Comparison of ENCODE assay signal across 8 mouse cellular contexts in genomic region chr8:84871376-84872308, GRCm38 (mm10). TPM values are rescaled to one million over a fixed set of nuclear protein-coding genes. Genes with fewer than 3 reads are reported as not detected.
DNase-seq lines count a peak whose midpoint lies in the region; ATAC-seq lines count a peak whose summit lies in the region.

Gene Syce2 (plus strand): TSS chr8:84872111.

- 12% methylated on average over 46 of the region's 46 CpGs for WGBS in limb, embryonic 15.5 days
- WGBS in midbrain, embryonic 15.5 days = 15% methylated on average over 46 of the region's 46 CpGs

- H3K9ac ChIP-seq in limb, embryonic 15.5 days = peak within 1 kb of the TSS; percentile 37
- peak within 1 kb of the TSS; percentile 21 for H3K9ac ChIP-seq in midbrain, embryonic 15.5 days

- H3K27ac ChIP-seq in limb, embryonic 15.5 days = peak within 1 kb of the TSS; percentile 30; the same call in 1 of the 2 replicates
- no peak within 1 kb of the TSS for H3K27ac ChIP-seq in midbrain, embryonic 15.5 days

- DNase-seq in urinary bladder, adult 18-20 months (ENCODE audit: low spot score in 2 of 2) = peak; percentile 61 to 71
- DNase-seq in urinary bladder, postnatal 10 days (ENCODE audit: low spot score) = no peak
- DNase-seq in embryo, embryonic 10.5 days (ENCODE audit: low spot score) = peak; percentile 68
- DNase-seq in heart, adult 11 months = peak; percentile 96
- peak; percentile 62 for DNase-seq in kidney, adult 11 months
- peak; percentile 82 to 85 for DNase-seq in spleen, postnatal 14 days (ENCODE audit: low spot score in 2 of 2)

- peaks cover 36% of the 10 kb centered on the region for H3K36me3 ChIP-seq in limb, embryonic 15.5 days
- H3K36me3 ChIP-seq in midbrain, embryonic 15.5 days (replicated peaks) = peaks cover 20% of the 10 kb centered on the region; the same call in 1 of the 2 replicates

- peak within 1 kb of the TSS; percentile 52 for H3K4me3 ChIP-seq in limb, embryonic 15.5 days
- H3K4me3 ChIP-seq in midbrain, embryonic 15.5 days = peak within 1 kb of the TSS; percentile 43

- ATAC-seq in limb, embryonic 15.5 days (ENCODE audit: insufficient number of reproducible peaks, low FRiP score, low TSS enrichment, low read depth) = peak; percentile 62
- ATAC-seq in midbrain, embryonic 15.5 days (replicated peaks) = peak; percentile 75

- H3K9me3 ChIP-seq in limb, embryonic 15.5 days = no peaks in the 10 kb centered on the region
- no peaks in the 10 kb centered on the region for H3K9me3 ChIP-seq in midbrain, embryonic 15.5 days

- H3K27me3 ChIP-seq in limb, embryonic 15.5 days = no peaks in the 10 kb centered on the region
- H3K27me3 ChIP-seq in midbrain, embryonic 15.5 days (replicated peaks) = peaks cover 7% of the 10 kb centered on the region; the same call in 1 of the 2 replicates

- peaks cover 13% of the 10 kb centered on the region for H3K4me1 ChIP-seq in limb, embryonic 15.5 days
- H3K4me1 ChIP-seq in midbrain, embryonic 15.5 days = peaks cover 10% of the 10 kb centered on the region

- peak within 1 kb of the TSS; percentile 98 for H3K4me2 ChIP-seq in limb, embryonic 15.5 days
- peak within 1 kb of the TSS; percentile 87 for H3K4me2 ChIP-seq in midbrain, embryonic 15.5 days

RNA-seq across cellular contexts. Expression of gene Syce2, which starts in this region (rescaled TPM):
- 58.0 and 70.0 TPM in 2 replicates for polyA plus RNA-seq in limb, embryonic 15.5 days (2015; fragmentation: Nextera tagmentation; extraction: Ambion mirVana)
- 18.4 and 22.0 TPM in 2 replicates for polyA plus RNA-seq in midbrain, embryonic 15.5 days (2015; fragmentation: Nextera tagmentation; extraction: Ambion mirVana)
